Mouse (Mus musculus): ENCODE measurements around the gene Nrbf2. TPM values are rescaled to one million over a fixed set of nuclear protein-coding genes. Genes with fewer than 3 reads are reported as not detected.

The Nrbf2 gene
- total and polyA plus RNA-seq, 2 experiments from 2014 or later: 15.5 to 34.4 TPM

- ATAC-seq (ENCODE audit: low FRiP score) (no peak), DNase-seq (ENCODE audit: low spot score) (no peak)
- no peak overlapping the region for H3K4me2 ChIP-seq (ENCODE audit: low read depth, low read length, poor library complexity, severe bottlenecking)
- H3K9me3 ChIP-seq (ENCODE audit: low read length): no peaks in the 10 kb centered on the region
- no peaks in the 10 kb centered on the region for H3K27me3 ChIP-seq (ENCODE audit: insufficient read depth, low read length)
- no peak for TF ChIP-seq CTCF (IDR thresholded peaks at IDR 0.05)
- no peak overlapping the region for H3K27ac ChIP-seq (ENCODE audit: low read depth, low read length)
- no peak overlapping the region for H3K4me3 ChIP-seq (ENCODE audit: low read depth, low read length)
- no peak overlapping the region for H3K9ac ChIP-seq (replicated peaks; ENCODE audit: low read length, poor library complexity, severe bottlenecking)
- H3K36me3 ChIP-seq (ENCODE audit: insufficient read depth, low read length): peaks cover 7% of the 10 kb centered on the region
- no peaks in the 10 kb centered on the region for H3K4me1 ChIP-seq (ENCODE audit: insufficient read depth, low read length)
Measured at GRCm38 (mm10) chr10:67275916-67276315, 9.2 kb downstream of the Nrbf2 start.

- peaks cover 18% of the 10 kb centered on the region for H3K36me3 ChIP-seq (ENCODE audit: insufficient read depth, low read length)
- TF ChIP-seq CTCF (IDR thresholded peaks at IDR 0.05): peak; percentile 84
- H3K27ac ChIP-seq (ENCODE audit: low read depth, low read length): no peak overlapping the region
- no peak overlapping the region for H3K4me2 ChIP-seq (ENCODE audit: low read depth, low read length, poor library complexity, severe bottlenecking)
- ATAC-seq (ENCODE audit: low FRiP score) (no peak), DNase-seq (ENCODE audit: low spot score) (peak; percentile 77)
- H3K4me1 ChIP-seq (ENCODE audit: insufficient read depth, low read length): no peaks in the 10 kb centered on the region
- no peaks in the 10 kb centered on the region for H3K9me3 ChIP-seq (ENCODE audit: low read length)
- H3K9ac ChIP-seq (replicated peaks; ENCODE audit: low read length, poor library complexity, severe bottlenecking): no peak overlapping the region
- no peaks in the 10 kb centered on the region for H3K27me3 ChIP-seq (ENCODE audit: insufficient read depth, low read length)
- 56% methylated on average over 1 of the region's 1 CpGs for WGBS
- H3K4me3 ChIP-seq (ENCODE audit: low read depth, low read length): no peak overlapping the region
Measured at GRCm38 (mm10) chr10:67264852-67265251, 20.3 kb downstream of the Nrbf2 start.

- 94% methylated on average over 1 of the region's 1 CpGs for WGBS
- TF ChIP-seq CTCF (IDR thresholded peaks at IDR 0.05): no peak
- Histone ChIP-seq H3K27me3 (ENCODE audit: insufficient read depth, low read length) (no peaks in the 10 kb centered on the region), H3K36me3 (ENCODE audit: insufficient read depth, low read length) (peaks cover 14% of the 10 kb centered on the region; the same call in 1 of the 2 replicates), H3K27ac (ENCODE audit: low read depth, low read length) (no peak overlapping the region), H3K9me3 (ENCODE audit: low read length) (no peaks in the 10 kb centered on the region), H3K4me3 (ENCODE audit: low read depth, low read length) (no peak overlapping the region), H3K4me1 (ENCODE audit: insufficient read depth, low read length) (no peaks in the 10 kb centered on the region), H3K4me2 (ENCODE audit: low read depth, low read length, poor library complexity, severe bottlenecking) (no peak overlapping the region), H3K9ac (replicated peaks; ENCODE audit: low read length, poor library complexity, severe bottlenecking) (no peak overlapping the region)
- DNase-seq (ENCODE audit: low spot score): no peak
- no peak for ATAC-seq (ENCODE audit: low FRiP score)
Measured at GRCm38 (mm10) chr10:67253115-67253514, 32.0 kb downstream of the Nrbf2 start.

- H3K27me3 ChIP-seq (ENCODE audit: insufficient read depth, low read length): no peaks in the 10 kb centered on the region
- H3K4me2 ChIP-seq (ENCODE audit: low read depth, low read length, poor library complexity, severe bottlenecking): no peak overlapping the region
- no peak overlapping the region for H3K9ac ChIP-seq (replicated peaks; ENCODE audit: low read length, poor library complexity, severe bottlenecking)
- WGBS: 83% methylated on average over 5 of the region's 5 CpGs
- no peak for DNase-seq (ENCODE audit: low spot score)
- H3K4me3 ChIP-seq (ENCODE audit: low read depth, low read length): no peak overlapping the region
- no peak overlapping the region for H3K27ac ChIP-seq (ENCODE audit: low read depth, low read length)
- no peaks in the 10 kb centered on the region for H3K9me3 ChIP-seq (ENCODE audit: low read length)
- peaks cover 14% of the 10 kb centered on the region; the same call in 1 of the 2 replicates for H3K36me3 ChIP-seq (ENCODE audit: insufficient read depth, low read length)
- no peaks in the 10 kb centered on the region for H3K4me1 ChIP-seq (ENCODE audit: insufficient read depth, low read length)
- ATAC-seq (ENCODE audit: low FRiP score): no peak
- no peak for TF ChIP-seq CTCF (IDR thresholded peaks at IDR 0.05)
Measured at GRCm38 (mm10) chr10:67252353-67252752, 32.8 kb downstream of the Nrbf2 start.

- no peaks in the 10 kb centered on the region for H3K9me3 ChIP-seq (ENCODE audit: low read length)
- DNase-seq (ENCODE audit: low spot score) (peak; percentile 31), ATAC-seq (ENCODE audit: low FRiP score) (no peak)
- H3K27me3 ChIP-seq (ENCODE audit: insufficient read depth, low read length): no peaks in the 10 kb centered on the region
- H3K36me3 ChIP-seq (ENCODE audit: insufficient read depth, low read length): peaks cover 17% of the 10 kb centered on the region; the same call in 1 of the 2 replicates
- no peak overlapping the region for H3K4me2 ChIP-seq (ENCODE audit: low read depth, low read length, poor library complexity, severe bottlenecking)
- no peak overlapping the region for H3K9ac ChIP-seq (replicated peaks; ENCODE audit: low read length, poor library complexity, severe bottlenecking)
- 90% methylated on average over 6 of the region's 6 CpGs for WGBS
- H3K4me1 ChIP-seq (ENCODE audit: insufficient read depth, low read length): no peaks in the 10 kb centered on the region
- TF ChIP-seq CTCF (IDR thresholded peaks at IDR 0.05): no peak
- no peak overlapping the region for H3K27ac ChIP-seq (ENCODE audit: low read depth, low read length)
- H3K4me3 ChIP-seq (ENCODE audit: low read depth, low read length): no peak overlapping the region
Measured at GRCm38 (mm10) chr10:67250846-67251245, 34.3 kb downstream of the Nrbf2 start.

GRCm38 (mm10) chr10:67249486-67249885 lies 35.6 kb downstream of the Nrbf2 start:
- TF ChIP-seq CTCF (IDR thresholded peaks at IDR 0.05): no peak
- DNase-seq (ENCODE audit: low spot score) (no peak), ATAC-seq (ENCODE audit: low FRiP score) (no peak)
- H3K4me3 ChIP-seq (ENCODE audit: low read depth, low read length): no peak overlapping the region
- peaks cover 17% of the 10 kb centered on the region; the same call in 1 of the 2 replicates for H3K36me3 ChIP-seq (ENCODE audit: insufficient read depth, low read length)
- no peaks in the 10 kb centered on the region for H3K4me1 ChIP-seq (ENCODE audit: insufficient read depth, low read length)
- no peak overlapping the region for H3K27ac ChIP-seq (ENCODE audit: low read depth, low read length)
- H3K27me3 ChIP-seq (ENCODE audit: insufficient read depth, low read length): no peaks in the 10 kb centered on the region
- no peak overlapping the region for H3K4me2 ChIP-seq (ENCODE audit: low read depth, low read length, poor library complexity, severe bottlenecking)
- H3K9me3 ChIP-seq (ENCODE audit: low read length): no peaks in the 10 kb centered on the region
- 86% methylated on average over 2 of the region's 2 CpGs for WGBS
- no peak overlapping the region for H3K9ac ChIP-seq (replicated peaks; ENCODE audit: low read length, poor library complexity, severe bottlenecking)
